Mouse (Mus musculus) small intestine, adult 2 months (tissue): ENCODE data around the gene Krt2.

ENCODE experiments used
- CTCF ChIP-seq: fragments of 200-500 bp; IDR thresholded peaks from 2 replicates; pipeline ENCODE4 v1.5.1; 2012; ENCODE audit warnings: low read depth, mild to moderate bottlenecking, control low read depth, inconsistent platforms, low read length, moderate library complexity, mixed read lengths; ENCODE audit not compliant: insufficient replicate concordance, insufficient read length; ENCODE audit errors: extremely low read depth
- POLR2A ChIP-seq: fragments of 200-500 bp; IDR thresholded peaks from 2 replicates; pipeline ENCODE4 v1.6.1; 2012; ENCODE audit warnings: low read depth, mild to moderate bottlenecking, control low read depth, inconsistent platforms, low read length, moderate library complexity

GRCm38 (mm10) chr15:101845971-101846403, 28.0 kb upstream of the Krt2 start:
- TF ChIP-seq CTCF, result no peak
- TF ChIP-seq POLR2A, result no peak
